Mouse (Mus musculus) stomach, embryonic 14.5 days (tissue): ENCODE results near the gene Smad1. TPM values are rescaled to one million over a fixed set of nuclear protein-coding genes. Genes with fewer than 3 reads are reported as not detected.
A peak's percentile ranks its signal among the peaks of the same experiment; 100 is the strongest.

ENCODE experiments used
- ATAC-seq: fragments of 200-750 bp; cut with Nextera tagmentation; 2 replicates; pipeline ENCODE4 v1.8.0; 2017; ENCODE audit warnings: low read depth, moderate TSS enrichment; ENCODE audit not compliant: insufficient number of reproducible peaks, insufficient read depth, low FRiP score
- H3K27ac ChIP-seq: fragments of 300-500 bp; sonication (generic); 2 replicates; pipeline ENCODE4 v1.5.1; 2014; ENCODE audit warnings: mild to moderate bottlenecking, low read length, moderate library complexity, mixed read lengths
- H3K27me3 ChIP-seq: fragments of 300-500 bp; sonication (generic); 2 replicates; pipeline ENCODE4 v1.6.1; 2014; ENCODE audit warnings: low read length, control low read depth, mixed read lengths; ENCODE audit not compliant: control insufficient read depth, insufficient read depth
- H3K36me3 ChIP-seq: fragments of 300-500 bp; sonication (generic); 2 replicates; pipeline ENCODE4 v1.6.1; 2014; ENCODE audit warnings: mild to moderate bottlenecking, control low read depth, low read length, moderate library complexity, mixed read lengths; ENCODE audit not compliant: control insufficient read depth, insufficient read depth
- H3K4me1 ChIP-seq: fragments of 300-500 bp; sonication (generic); 2 replicates; pipeline ENCODE4 v1.6.1; 2014; ENCODE audit warnings: low read length, control low read depth, mixed read lengths; ENCODE audit not compliant: control insufficient read depth, insufficient read depth
- H3K4me2 ChIP-seq: fragments of 300-500 bp; sonication (generic); replicated peaks from 2 replicates; pipeline ENCODE4 v1.6.1; 2014; ENCODE audit warnings: low read depth, low read length, control low read depth
- H3K4me3 ChIP-seq: fragments of 300-500 bp; sonication (generic); 2 replicates; pipeline ENCODE4 v1.5.1; 2014; ENCODE audit warnings: low read depth, low read length, control low read depth
- H3K9ac ChIP-seq: fragments of 300-500 bp; sonication (generic); replicated peaks from 2 replicates; pipeline ENCODE4 v1.6.1; 2014; ENCODE audit warnings: low read depth, mild to moderate bottlenecking, control low read depth, low read length, moderate library complexity, mixed read lengths
- H3K9me3 ChIP-seq: fragments of 300-500 bp; sonication (generic); 2 replicates; pipeline ENCODE4 v1.6.1; 2016; ENCODE audit warnings: low read depth, low read length, control low read depth; ENCODE audit not compliant: control insufficient read depth
- WGBS: fragments of 180-500 bp; shearing (Covaris S2); extraction: QIAGEN DNeasy Blood & Tissue Kit; methylation state at CpG from one replicate; pipeline ENCODE4 v1.1.7; 2014; 5-methylcytosine and 5-hydroxymethylcytosine counted together
- polyA plus RNA-seq: library from polyadenylated mRNA; unstranded; fragments of >200 nt; fragmentation: Nextera tagmentation; extraction: Ambion mirVana; gene quantifications from 2 replicates; pipeline ENCODE4 v1.2.1, GENCODE M21; 2014

Smad1 gene
- polyA plus RNA-seq, 1 experiment from 2014 or later = 50.5 TPM

DNA sequence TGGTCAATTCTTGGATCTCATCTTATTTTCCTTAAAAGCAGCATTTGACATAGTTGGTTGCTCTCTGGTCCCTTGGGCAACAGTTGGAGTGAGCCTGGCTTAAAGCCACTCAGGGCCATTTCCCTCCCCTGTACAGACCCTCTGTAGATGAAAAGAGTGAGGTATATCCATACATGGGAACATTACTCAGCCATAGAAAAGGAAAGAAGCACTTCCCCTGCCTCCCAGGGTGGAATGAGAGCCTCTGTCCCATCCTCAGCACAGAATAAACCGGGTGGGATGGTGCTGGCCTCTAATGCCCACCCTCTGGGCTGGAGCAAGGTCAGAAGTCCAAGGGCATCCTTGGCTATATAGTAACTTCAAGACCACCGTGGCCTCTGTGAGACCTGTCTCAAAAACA is 1.4 kb upstream of the Smad1 start:
- peaks cover 20% of the 10 kb centered on the region for H3K4me1 ChIP-seq
- 78% methylated on average over 2 of the region's 2 CpGs for WGBS
- no peak for ATAC-seq
- H3K9ac ChIP-seq = no peak overlapping the region
- no peak overlapping the region for H3K4me3 ChIP-seq
- no peaks in the 10 kb centered on the region for H3K9me3 ChIP-seq
- no peak overlapping the region for H3K4me2 ChIP-seq
- no peak overlapping the region for H3K27ac ChIP-seq
- H3K27me3 ChIP-seq = no peaks in the 10 kb centered on the region
- H3K36me3 ChIP-seq = no peaks in the 10 kb centered on the region

DNA sequence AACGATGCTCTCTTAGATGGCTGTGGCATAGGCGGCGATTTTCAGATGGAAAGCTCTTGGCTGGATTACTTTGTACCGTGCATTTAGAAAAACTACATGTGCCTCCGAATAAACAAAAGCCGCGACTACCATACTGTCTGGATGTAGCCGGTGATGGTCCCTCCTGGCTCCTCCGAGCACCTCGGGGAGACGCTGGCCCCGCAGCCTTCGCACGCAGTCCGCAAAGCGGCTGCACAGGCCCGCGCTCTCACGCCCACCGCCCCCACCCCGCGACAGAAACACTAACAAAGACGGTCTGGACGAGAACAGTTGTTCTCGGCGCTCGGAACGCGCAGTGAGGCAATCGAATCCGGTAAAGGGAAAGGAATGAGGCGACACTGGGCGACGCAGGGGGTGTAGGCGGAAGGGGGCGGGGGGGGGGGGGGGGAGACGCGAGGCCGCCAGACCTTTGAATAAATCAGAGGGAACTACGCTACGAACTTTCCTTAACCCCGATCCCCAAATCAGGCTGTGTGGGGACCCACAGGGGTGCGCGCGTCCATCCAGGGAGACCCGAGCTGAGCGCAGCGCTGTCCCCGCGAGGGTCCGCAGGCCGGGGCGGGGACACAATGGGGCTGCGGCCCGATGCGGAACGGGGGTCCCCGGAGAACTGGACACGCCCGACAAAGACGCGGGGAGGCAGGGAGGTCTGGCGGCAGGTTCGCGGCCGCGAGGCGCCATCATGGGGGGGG is 902 bp downstream of the Smad1 start:
- peak; percentile 43; the same call in 1 of the 2 replicates for ATAC-seq
- Histone ChIP-seq H3K4me1 (peaks cover 28% of the 10 kb centered on the region), H3K27me3 (no peaks in the 10 kb centered on the region)

DNA sequence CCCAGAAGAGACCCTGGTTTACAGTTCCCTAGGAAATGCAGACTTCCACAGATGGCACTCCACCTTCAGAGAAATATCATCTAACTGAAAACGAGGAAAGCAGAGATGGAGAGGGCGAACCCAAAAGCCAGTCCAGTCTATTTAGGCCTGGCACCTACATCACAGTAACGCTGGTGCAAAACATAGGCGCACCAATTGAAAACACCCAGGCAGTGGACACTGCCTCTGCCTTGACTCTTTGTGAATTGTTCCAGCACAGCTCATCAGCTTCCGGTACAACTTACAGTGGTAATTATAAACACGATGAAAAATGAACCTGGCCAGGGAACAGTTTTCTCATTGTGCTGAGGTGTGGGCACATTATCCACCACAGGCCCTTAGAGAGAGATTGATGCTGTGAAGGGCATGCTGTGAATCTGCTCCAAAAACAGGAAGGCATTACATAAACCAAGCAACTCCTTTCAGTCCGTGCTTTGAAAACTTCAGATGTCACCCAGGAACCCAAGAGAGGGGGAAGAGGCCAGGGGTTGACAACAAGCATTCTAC is 1.5 kb downstream of the Smad1 start:
- Histone ChIP-seq H3K27me3 (no peaks in the 10 kb centered on the region), H3K9me3 (no peaks in the 10 kb centered on the region), H3K27ac (peak overlapping the region; percentile 97), H3K4me1 (peaks cover 28% of the 10 kb centered on the region), H3K4me2 (peak overlapping the region; percentile 80), H3K36me3 (no peaks in the 10 kb centered on the region), H3K9ac (peak overlapping the region; percentile 97), H3K4me3 (peak overlapping the region; percentile 83)
- 19% methylated on average over 7 of the region's 7 CpGs for WGBS
- no peak for ATAC-seq

More for the DNA sequence above, 902 bp downstream of the Smad1 start:
- Histone ChIP-seq H3K4me3 (peak overlapping the region; percentile 83), H3K9ac (peak overlapping the region; percentile 97), H3K27ac (peak overlapping the region; percentile 97), H3K36me3 (no peaks in the 10 kb centered on the region), H3K9me3 (no peaks in the 10 kb centered on the region), H3K4me2 (peak overlapping the region; percentile 80)
- WGBS = under 1% methylated on average over 62 of the region's 68 CpGs

DNA sequence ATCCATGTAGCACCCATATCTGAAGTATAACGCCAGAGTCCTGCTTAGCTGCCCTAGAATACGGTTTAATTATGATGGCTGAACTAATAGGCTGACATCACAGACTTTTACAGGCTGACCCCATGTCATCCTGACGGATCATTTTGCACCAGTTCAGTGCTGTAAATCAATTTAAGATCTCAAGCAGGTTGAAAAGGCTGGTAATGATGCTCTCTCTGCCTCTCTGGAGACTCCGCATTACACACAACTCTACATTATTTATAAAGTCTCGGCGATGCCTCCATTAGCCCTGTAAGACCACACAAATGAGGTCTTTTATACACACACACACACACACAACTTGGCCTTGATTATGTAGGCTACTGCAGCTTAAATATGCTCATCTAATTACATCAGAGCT is 2.4 kb downstream of the Smad1 start:
- WGBS = 50% methylated on average over 6 of the region's 6 CpGs
- Histone ChIP-seq H3K4me2 (peak overlapping the region; percentile 80; the same call in 1 of the 2 replicates), H3K4me1 (peaks cover 28% of the 10 kb centered on the region), H3K9ac (no peak overlapping the region), H3K36me3 (no peaks in the 10 kb centered on the region), H3K27me3 (no peaks in the 10 kb centered on the region), H3K9me3 (no peaks in the 10 kb centered on the region), H3K27ac (no peak overlapping the region), H3K4me3 (no peak overlapping the region)
- no peak for ATAC-seq

DNA sequence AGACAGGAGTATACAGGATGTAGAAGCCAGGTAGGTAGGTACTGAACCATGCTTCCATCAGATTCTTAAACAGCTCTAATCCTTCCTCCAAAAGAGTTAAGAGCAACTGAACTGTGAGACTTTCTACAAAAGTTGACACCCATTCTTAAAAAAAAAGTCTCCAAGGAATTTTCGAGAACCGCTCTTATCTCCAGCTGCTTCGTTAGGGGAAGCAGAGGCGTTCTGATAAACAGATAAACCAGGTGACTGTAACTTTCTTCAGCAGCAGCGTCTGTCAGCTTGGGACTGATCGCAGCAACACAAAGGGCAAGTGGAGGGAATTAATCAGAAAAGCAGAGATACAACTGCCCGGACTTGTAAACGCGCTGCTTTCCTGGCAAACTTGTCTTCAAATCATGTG is 5.3 kb downstream of the Smad1 start:
- 43% methylated on average over 9 of the region's 9 CpGs for WGBS
- no peak for ATAC-seq
- H3K4me3 ChIP-seq = no peak overlapping the region

DNA sequence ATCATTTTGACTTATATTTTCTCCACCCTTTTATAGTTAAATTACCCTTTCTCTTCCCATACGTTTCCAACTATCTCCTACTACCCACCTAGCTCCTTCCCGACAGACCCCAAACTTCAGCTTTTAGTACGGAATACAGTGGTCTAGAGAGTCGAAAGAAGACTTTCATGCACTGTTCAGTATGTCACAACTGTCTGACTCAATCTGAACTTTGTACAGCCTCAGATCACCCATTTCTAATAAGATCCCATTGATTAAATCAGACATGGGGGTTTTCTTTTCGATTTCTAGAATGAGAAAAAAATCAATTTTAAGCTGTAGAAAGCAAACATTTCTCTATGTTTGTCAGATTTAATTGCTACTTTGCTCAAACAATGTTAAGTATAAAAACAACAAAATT is 6.1 kb downstream of the Smad1 start:
- Histone ChIP-seq H3K27ac (no peak overlapping the region), H3K4me2 (no peak overlapping the region), H3K27me3 (no peaks in the 10 kb centered on the region), H3K9ac (no peak overlapping the region), H3K4me1 (peaks cover 24% of the 10 kb centered on the region), H3K9me3 (no peaks in the 10 kb centered on the region), H3K36me3 (no peaks in the 10 kb centered on the region; the same call in 1 of the 2 replicates), H3K4me3 (no peak overlapping the region)
- ATAC-seq = no peak
- 84% methylated on average over 5 of the region's 5 CpGs for WGBS

More for the DNA sequence above, 5.3 kb downstream of the Smad1 start:
- Histone ChIP-seq H3K4me2 (no peak overlapping the region), H3K36me3 (no peaks in the 10 kb centered on the region; the same call in 1 of the 2 replicates), H3K9ac (no peak overlapping the region), H3K27ac (no peak overlapping the region), H3K4me1 (peaks cover 24% of the 10 kb centered on the region), H3K9me3 (no peaks in the 10 kb centered on the region), H3K27me3 (no peaks in the 10 kb centered on the region)

DNA sequence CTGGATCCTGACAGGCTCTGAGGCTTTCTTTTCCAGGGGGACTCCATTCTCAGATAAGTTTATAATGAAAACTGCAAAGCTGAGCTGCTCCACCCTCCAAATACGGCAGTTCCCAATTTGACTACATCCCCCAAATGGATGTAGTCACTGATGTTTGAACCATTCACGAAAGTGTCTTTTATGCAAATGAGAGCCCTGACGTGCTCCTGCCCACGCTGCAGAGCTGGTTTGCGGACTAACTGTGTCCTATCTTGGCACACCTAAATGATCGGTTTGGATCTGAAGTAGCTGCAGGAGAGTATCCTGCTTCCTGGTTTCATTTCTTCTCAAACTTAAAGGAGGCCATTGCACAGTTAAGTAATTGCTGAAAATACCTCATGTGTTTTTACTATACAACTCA is 6.7 kb downstream of the Smad1 start:
- 64% methylated on average over 6 of the region's 6 CpGs for WGBS
- H3K9me3 ChIP-seq = no peaks in the 10 kb centered on the region
- H3K27me3 ChIP-seq = no peaks in the 10 kb centered on the region
- no peak for ATAC-seq
- H3K27ac ChIP-seq = no peak overlapping the region
- no peak overlapping the region for H3K4me2 ChIP-seq
- peaks cover 24% of the 10 kb centered on the region for H3K4me1 ChIP-seq
- H3K36me3 ChIP-seq = no peaks in the 10 kb centered on the region; the same call in 1 of the 2 replicates
- no peak overlapping the region for H3K4me3 ChIP-seq
- H3K9ac ChIP-seq = no peak overlapping the region

DNA sequence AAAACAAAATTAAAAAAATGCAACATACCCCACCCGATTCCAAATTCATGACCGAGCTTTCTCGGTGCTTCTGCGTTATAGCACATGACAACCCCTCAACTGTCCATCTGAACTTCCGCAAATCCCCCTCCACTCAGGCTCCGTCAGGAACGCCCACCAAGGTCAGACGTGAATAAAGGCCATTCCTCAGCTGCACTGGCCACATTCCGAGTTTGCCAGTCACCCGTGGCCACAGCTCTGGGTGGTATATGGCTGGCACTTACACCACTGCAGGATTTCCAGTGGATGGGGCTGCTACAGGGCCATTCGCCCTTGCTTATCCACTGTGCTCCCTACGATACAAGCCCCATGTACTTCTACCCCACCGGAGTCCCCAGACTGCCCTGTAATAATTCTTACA is 7.9 kb downstream of the Smad1 start:
- Histone ChIP-seq H3K4me2 (no peak overlapping the region), H3K9ac (no peak overlapping the region), H3K36me3 (no peaks in the 10 kb centered on the region; the same call in 1 of the 2 replicates), H3K4me1 (peaks cover 18% of the 10 kb centered on the region), H3K4me3 (no peak overlapping the region), H3K27ac (no peak overlapping the region), H3K27me3 (no peaks in the 10 kb centered on the region), H3K9me3 (no peaks in the 10 kb centered on the region)
- WGBS = 86% methylated on average over 13 of the region's 13 CpGs
- no peak for ATAC-seq
